Mouse (Mus musculus) embryo, embryonic 10 days (tissue): ENCODE measurements at regions not wholly inside any gene's neighbourhood (a gene's known extent, or its start where the extent isn't known, plus 50 kb on each side); places are given as distances from the start of the nearest gene placed in this dataset.
A peak's percentile ranks its signal among the peaks of the same experiment; 100 is the strongest.

Experiments used
- DNase-seq: peaks from one replicate; pipeline ENCODE4 v3.0.0-alpha.2; 2015; ENCODE audit warnings: low spot score

GRCm38 (mm10) chr17:51262404-51262803, 83.3 kb upstream of the Tbc1d5 start:
- no peak for DNase-seq

- DNase-seq: no peak
Measured at GRCm38 (mm10) chr17:51258316-51258715, 79.2 kb upstream of the Tbc1d5 start.

- DNase-seq: no peak
Measured at GRCm38 (mm10) chr17:51248543-51248942, 69.4 kb upstream of the Tbc1d5 start.

GRCm38 (mm10) chr17:51246038-51246437, 66.9 kb upstream of the Tbc1d5 start:
- no peak for DNase-seq

GRCm38 (mm10) chr17:51240360-51240993, 61.3 kb upstream of the Tbc1d5 start:
- DNase-seq: peak; percentile 10

GRCm38 (mm10) chr17:51239465-51239864, 60.3 kb upstream of the Tbc1d5 start:
- DNase-seq: no peak
